Mouse (Mus musculus) cerebral cortex, adult 2 months (tissue): ENCODE data around the gene Pnck.

Experiments used
- WGBS: fragments of 180-500 bp; shearing (Covaris S2); methylation state at CpG from one replicate; pipeline ENCODE4 v1.1.7; 2018; 5-methylcytosine and 5-hydroxymethylcytosine counted together

The Pnck gene

DNA sequence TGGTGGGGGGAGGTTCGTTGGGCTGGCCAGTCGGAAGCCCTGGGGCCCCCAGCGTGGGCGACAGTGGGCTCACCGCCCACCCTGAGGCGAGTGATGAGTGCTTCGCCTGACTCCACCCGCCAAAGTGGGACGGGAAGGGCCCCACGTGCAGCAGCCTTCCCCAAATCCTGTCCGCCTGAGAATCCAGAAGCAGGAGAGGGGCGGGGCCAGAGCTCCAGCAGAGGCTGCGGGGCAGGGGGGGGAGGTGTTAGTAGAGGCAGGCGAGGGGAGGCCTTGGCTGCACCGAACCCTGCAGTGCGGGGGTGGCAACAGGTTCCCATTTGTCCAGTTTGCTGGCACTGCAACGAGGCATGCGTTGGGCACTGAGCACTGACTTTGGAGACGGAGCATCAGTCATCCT is 22.5 kb downstream of the Pnck start:
- 4% methylated on average over 14 of the region's 19 CpGs for WGBS

DNA sequence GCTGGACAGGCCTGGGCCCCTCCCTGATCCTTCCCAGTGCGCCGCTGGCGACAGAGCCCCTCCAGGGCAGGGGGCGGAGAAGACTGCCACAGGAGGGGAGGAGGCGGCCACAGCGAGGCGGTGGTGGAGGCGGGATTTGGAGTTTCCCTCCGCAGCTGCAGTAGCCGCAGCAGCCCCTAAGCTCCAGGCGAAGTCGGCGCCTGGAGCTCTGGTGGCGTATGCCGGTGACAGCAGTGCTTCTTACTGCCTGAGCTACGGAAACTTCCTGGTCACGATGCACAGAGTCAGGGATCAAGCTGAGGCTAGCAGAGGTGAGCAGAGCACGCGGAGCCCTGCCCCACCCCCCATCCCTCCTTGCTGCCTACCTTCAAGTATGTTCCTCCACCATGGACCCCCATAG is 24.5 kb downstream of the Pnck start:
- WGBS, result 6% methylated on average over 19 of the region's 19 CpGs

DNA sequence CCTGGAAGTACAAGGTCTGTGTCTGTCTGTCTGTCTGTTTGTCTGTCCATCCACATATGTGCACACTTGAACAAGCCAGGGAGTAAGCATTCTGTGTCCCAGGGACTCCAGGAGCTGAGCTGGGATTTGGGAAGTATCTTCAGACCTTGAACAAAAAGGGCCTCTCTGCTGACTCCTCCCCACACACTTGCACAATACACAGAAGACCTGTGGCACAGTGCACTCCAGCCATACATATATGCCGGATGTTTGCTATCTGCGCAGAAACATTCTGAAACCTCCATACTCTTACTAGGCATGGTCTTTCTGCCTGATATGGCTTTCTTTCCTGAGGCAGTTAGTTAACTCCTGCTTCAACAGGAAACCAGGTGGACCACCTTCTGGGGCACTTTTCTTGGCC is 40.0 kb downstream of the Pnck start:
- WGBS, result 97% methylated on average over 2 of the region's 2 CpGs

DNA sequence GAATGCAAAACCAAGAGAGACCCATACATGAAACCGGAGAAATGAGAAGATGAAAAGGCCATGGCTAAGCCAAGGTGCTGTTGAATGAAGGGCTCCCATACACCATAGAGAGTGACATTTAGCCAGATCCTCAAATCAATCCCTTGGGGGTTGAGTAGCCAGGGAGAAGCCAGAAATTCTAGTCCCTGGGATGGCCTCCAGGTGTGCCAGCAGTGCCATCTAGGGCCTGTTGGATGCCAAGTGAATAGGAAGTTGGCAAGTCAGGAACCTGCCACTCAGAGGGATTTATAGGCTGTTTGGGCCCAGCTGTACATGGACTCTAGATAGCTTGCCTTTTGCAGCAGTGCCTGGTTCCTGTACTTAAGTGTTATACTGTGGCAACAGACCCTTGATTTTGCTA is 44.0 kb downstream of the Pnck start:
- 89% methylated on average over 1 of the region's 1 CpGs for WGBS

DNA sequence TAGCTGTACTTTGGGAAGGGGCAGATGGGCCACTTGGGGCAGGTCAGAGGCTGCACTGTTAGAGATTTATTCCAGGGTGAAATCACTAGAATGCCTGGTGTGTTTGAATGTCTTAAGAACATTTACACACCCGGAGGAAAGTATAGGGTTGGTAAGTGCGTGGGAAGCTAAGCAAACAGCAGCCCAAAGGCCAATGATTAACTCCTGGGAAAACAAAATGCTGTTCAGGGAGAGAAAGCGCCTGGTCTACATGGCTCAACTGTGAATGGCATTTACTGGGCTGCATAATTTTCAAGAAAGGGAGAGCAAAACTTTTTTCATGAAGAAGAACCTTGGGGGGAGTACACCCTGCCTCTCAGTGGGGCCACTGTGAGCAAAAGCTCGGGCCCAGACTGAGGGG is 46.3 kb downstream of the Pnck start:
- WGBS, result 82% methylated on average over 4 of the region's 4 CpGs
